Mouse (Mus musculus) left cerebral cortex, postnatal 36 days (tissue): ENCODE measurements around the gene Ighmbp2. TPM values are rescaled to one million over a fixed set of nuclear protein-coding genes. Genes with fewer than 3 reads are reported as not detected.
A peak's percentile ranks its signal among the peaks of the same experiment; 100 is the strongest.

Source experiments
- DNase-seq, 2 experiments: peaks; one replicate each; pipeline ENCODE4 v3.0.0; 2021 to 2022; ENCODE audit warnings: low spot score in 2 of 2, mixed read lengths in 1 of 2
- intact Hi-C: fragments of 180-260 bp; cut with DNase I; formaldehyde crosslinking; loops from one replicate; pipeline ENCODE4 v1.15.1; 2025
- total RNA-seq, 2 experiments: library from RNA; stranded (reverse); gene quantifications; 2 replicates each; pipeline ENCODE4 v1.2.3; 2021

Gene Ighmbp2
- 10 to 100 TPM; 10.7 TPM for total RNA-seq

- intact Hi-C loops: no loop called here
- peak; percentile 94 for DNase-seq
These were observed at the start of gene Ighmbp2, which contains the start of gene Mrpl21 for GRCm38 (mm10) chr19:3282572-3283467. Gene Ighmbp2, minus strand, starts transcription at chr19:3283017. Gene Mrpl21, plus strand, starts transcription at chr19:3282901.

GRCm38 (mm10) chr19:3326479-3327047, 43.7 kb upstream of the Ighmbp2 start:
- intact Hi-C loops: no loop called here
- DNase-seq: no peak

GRCm38 (mm10) chr19:3325771-3326478, 43.1 kb upstream of the Ighmbp2 start:
- intact Hi-C loops: no loop called here

GRCm38 (mm10) chr19:3324931-3325711, 42.3 kb upstream of the Ighmbp2 start:
- intact Hi-C loops: no loop called here
- peak; percentile 62 to 71 for DNase-seq

More at GRCm38 (mm10) chr19:3325771-3326478, 43.1 kb upstream of the Ighmbp2 start:
- no peak for DNase-seq

GRCm38 (mm10) chr19:3324271-3324811, 41.5 kb upstream of the Ighmbp2 start:
- intact Hi-C loops: no loop called here
- DNase-seq: no peak

GRCm38 (mm10) chr19:3323753-3324270, 41.0 kb upstream of the Ighmbp2 start:
- intact Hi-C loops: loop anchor here (2.0 kb wide), 1 partner anchor 31 kb away; no protein-coding TSS in a partner anchor
- DNase-seq: peak; percentile 32 to 33

GRCm38 (mm10) chr19:3323201-3323621, 40.4 kb upstream of the Ighmbp2 start:
- peak; percentile 61 to 64 for DNase-seq
- intact Hi-C loops: loop anchor here (2.0 kb wide), 1 partner anchor 32 kb away; no protein-coding TSS in a partner anchor

- intact Hi-C loops: loop anchor here (2.0 kb wide), 1 partner anchor 32 kb away; no protein-coding TSS in a partner anchor
- no peak for DNase-seq
These were observed 39.6 kb upstream of the Ighmbp2 start, which contains the start of gene Cpt1a for GRCm38 (mm10) chr19:3322261-3322969. Gene Cpt1a, plus strand, starts transcription at chr19:3322334.

- intact Hi-C loops: loop anchor here (2.0 kb wide), 1 partner anchor 33 kb away; no protein-coding TSS in a partner anchor
- DNase-seq: no peak
These were observed 38.8 kb upstream of the Ighmbp2 start for GRCm38 (mm10) chr19:3321617-3322016.

- intact Hi-C loops: no loop called here
These were observed 38.0 kb upstream of the Ighmbp2 start for GRCm38 (mm10) chr19:3320801-3321200.

GRCm38 (mm10) chr19:3320086-3320485, 37.3 kb upstream of the Ighmbp2 start:
- no peak for DNase-seq
- intact Hi-C loops: no loop called here

More at GRCm38 (mm10) chr19:3320801-3321200, 38.0 kb upstream of the Ighmbp2 start:
- DNase-seq: no peak

- intact Hi-C loops: loop anchor here (10.0 kb wide), 1 partner anchor 125 kb away; no protein-coding TSS in a partner anchor
- no peak for DNase-seq
These were observed 36.5 kb upstream of the Ighmbp2 start for GRCm38 (mm10) chr19:3319341-3319740.

GRCm38 (mm10) chr19:3307175-3307949, 24.5 kb upstream of the Ighmbp2 start:
- DNase-seq: no peak
- intact Hi-C loops: no loop called here

- intact Hi-C loops: no loop called here
These were observed 21.2 kb upstream of the Ighmbp2 start for GRCm38 (mm10) chr19:3304017-3304416.

GRCm38 (mm10) chr19:3297775-3298174, 15.0 kb upstream of the Ighmbp2 start:
- no peak for DNase-seq
- intact Hi-C loops: no loop called here

More at GRCm38 (mm10) chr19:3304017-3304416, 21.2 kb upstream of the Ighmbp2 start:
- no peak for DNase-seq

- DNase-seq: no peak
- intact Hi-C loops: no loop called here
These were observed 14.2 kb upstream of the Ighmbp2 start for GRCm38 (mm10) chr19:3297034-3297433.

- intact Hi-C loops: no loop called here
These were observed 12.4 kb upstream of the Ighmbp2 start for GRCm38 (mm10) chr19:3295245-3295644.

More at GRCm38 (mm10) chr19:3295245-3295644, 12.4 kb upstream of the Ighmbp2 start:
- DNase-seq: no peak
